Mouse (Mus musculus) adrenal gland, postnatal 25 days (tissue): ENCODE measurements around the gene Arid3a. TPM values are rescaled to one million over a fixed set of nuclear protein-coding genes. Genes with fewer than 3 reads are reported as not detected.
"Not testable (repeated sequence)": the region's sequence is repeated elsewhere in the genome, so short reads cannot be mapped to it uniquely, and the experiment has no call there.

ENCODE experiments used
- DNase-seq: peaks from one replicate; pipeline ENCODE4 v3.0.0; 2021; ENCODE audit warnings: mixed read lengths
- total RNA-seq: library from RNA; stranded (reverse); gene quantifications from 2 replicates; pipeline ENCODE4 v1.2.3, GENCODE M21; 2021

Gene Arid3a
- total RNA-seq, 1 experiment from 2014 or later, result 5.2 TPM

- no peak for DNase-seq
These were observed 20.0 kb downstream of the Arid3a start for GRCm38 (mm10) chr10:79946752-79947322.

GRCm38 (mm10) chr10:79947502-79947901 lies 20.7 kb downstream of the Arid3a start:
- no peak for DNase-seq

GRCm38 (mm10) chr10:79949873-79950272 lies 23.0 kb downstream of the Arid3a start:
- DNase-seq, result no peak

- DNase-seq, result no peak
These were observed 23.8 kb downstream of the Arid3a start for GRCm38 (mm10) chr10:79950661-79951060.

GRCm38 (mm10) chr10:79953946-79954345 lies 27.1 kb downstream of the Arid3a start:
- peak; percentile 45 for DNase-seq

- no peak for DNase-seq
These were observed 28.8 kb downstream of the Arid3a start for GRCm38 (mm10) chr10:79955691-79956090.

GRCm38 (mm10) chr10:79956643-79957154 lies 29.9 kb downstream of the Arid3a start:
- DNase-seq, result no peak

- peak; percentile 86 for DNase-seq
These were observed 31.4 kb downstream of the Arid3a start for GRCm38 (mm10) chr10:79958140-79958816.

GRCm38 (mm10) chr10:79959412-79959811 lies 32.6 kb downstream of the Arid3a start:
- DNase-seq, result not testable (repeated sequence)

- DNase-seq, result peak; percentile 99
These were observed 33.2 kb downstream of the Arid3a start, which contains the start of gene Wdr18 for GRCm38 (mm10) chr10:79959847-79960601. Gene Wdr18, plus strand, starts transcription at chr10:79960152.

- no peak for DNase-seq
These were observed 33.9 kb downstream of the Arid3a start for GRCm38 (mm10) chr10:79960671-79961294.

GRCm38 (mm10) chr10:79964727-79965126 lies 37.9 kb downstream of the Arid3a start:
- no peak for DNase-seq

GRCm38 (mm10) chr10:79965325-79965724 lies 38.5 kb downstream of the Arid3a start:
- DNase-seq, result no peak

- DNase-seq, result no peak
These were observed 40.1 kb downstream of the Arid3a start for GRCm38 (mm10) chr10:79966886-79967400.

- DNase-seq, result no peak
These were observed 41.3 kb downstream of the Arid3a start for GRCm38 (mm10) chr10:79968181-79968580.

- no peak for DNase-seq
These were observed 42.3 kb downstream of the Arid3a start for GRCm38 (mm10) chr10:79969124-79969568.

GRCm38 (mm10) chr10:79970415-79971182 lies 43.8 kb downstream of the Arid3a start, which contains the start of gene Grin3b:
Gene Grin3b, plus strand, starts transcription at chr10:79970715.
- no peak for DNase-seq

- DNase-seq, result no peak
These were observed 44.3 kb downstream of the Arid3a start for GRCm38 (mm10) chr10:79971183-79971497.

- no peak for DNase-seq
These were observed 46.0 kb downstream of the Arid3a start for GRCm38 (mm10) chr10:79972831-79973230.

- no peak for DNase-seq
These were observed 47.2 kb downstream of the Arid3a start for GRCm38 (mm10) chr10:79974087-79974486.

GRCm38 (mm10) chr10:79974668-79975067 lies 47.8 kb downstream of the Arid3a start:
- no peak for DNase-seq
